Mouse (Mus musculus) adrenal gland, postnatal 4 days (tissue): Measurements from ENCODE around the gene Ublcp1. TPM values are rescaled to one million over a fixed set of nuclear protein-coding genes. Genes with fewer than 3 reads are reported as not detected.

ENCODE experiments used
- DNase-seq, 2 experiments: peaks; one replicate each; pipeline ENCODE4 v3.0.0; 2021 to 2022; ENCODE audit warnings: low spot score in 2 of 2, mixed read lengths in 2 of 2
- microRNA-seq: library from miRNA; unstranded; fragments of <30 nt; microRNA quantifications from one replicate; pipeline ENCODE4 v1.2.0, GENCODE M21; 2021
- total RNA-seq, 2 experiments: library from RNA; stranded (reverse); gene quantifications; 2 replicates each; pipeline ENCODE4 v1.2.3; 2021

Ublcp1 gene
- total RNA-seq, 2 experiments from 2014 or later = 41.4 to 46.7 TPM

DNA sequence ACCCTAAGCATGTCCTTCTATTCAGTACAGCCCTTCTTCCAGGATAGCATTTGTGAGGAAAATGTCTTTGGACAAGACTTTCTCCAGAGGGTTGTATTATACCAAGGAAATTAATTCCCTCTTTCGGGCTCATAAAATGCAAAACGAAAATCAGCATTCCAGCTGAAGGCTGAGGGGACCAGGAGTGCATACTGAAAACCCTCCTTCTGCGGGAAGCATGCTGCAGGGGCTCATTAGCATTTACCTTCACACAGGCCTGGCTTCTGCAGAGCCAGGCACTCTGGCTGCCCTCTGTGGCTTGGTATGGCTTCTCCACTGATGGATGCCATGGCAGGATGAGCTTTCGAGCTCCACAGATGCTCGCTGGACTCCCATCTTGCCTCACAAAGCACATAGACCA lies 46.3 kb downstream of the Ublcp1 start:
- no peak for DNase-seq

DNA sequence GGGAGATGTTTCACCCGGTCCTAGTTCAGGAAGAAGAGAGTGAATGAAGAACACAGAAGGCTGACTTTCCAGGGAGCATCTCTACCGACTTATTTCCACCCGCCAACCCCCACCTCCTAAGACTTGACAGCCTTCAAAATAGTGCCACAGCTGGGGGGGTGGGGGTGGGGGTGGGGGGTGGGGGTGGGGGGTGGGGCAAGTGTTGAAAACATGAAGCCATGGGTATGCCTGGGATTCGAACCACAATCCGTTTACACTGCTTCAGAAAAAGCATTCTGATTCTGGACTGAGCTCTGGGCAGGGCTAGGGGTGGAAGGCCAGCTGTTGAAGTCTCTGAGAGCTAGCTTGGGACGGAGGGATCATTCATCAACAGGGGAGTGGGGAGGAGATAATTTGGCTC lies 47.0 kb downstream of the Ublcp1 start:
- no peak for DNase-seq

DNA sequence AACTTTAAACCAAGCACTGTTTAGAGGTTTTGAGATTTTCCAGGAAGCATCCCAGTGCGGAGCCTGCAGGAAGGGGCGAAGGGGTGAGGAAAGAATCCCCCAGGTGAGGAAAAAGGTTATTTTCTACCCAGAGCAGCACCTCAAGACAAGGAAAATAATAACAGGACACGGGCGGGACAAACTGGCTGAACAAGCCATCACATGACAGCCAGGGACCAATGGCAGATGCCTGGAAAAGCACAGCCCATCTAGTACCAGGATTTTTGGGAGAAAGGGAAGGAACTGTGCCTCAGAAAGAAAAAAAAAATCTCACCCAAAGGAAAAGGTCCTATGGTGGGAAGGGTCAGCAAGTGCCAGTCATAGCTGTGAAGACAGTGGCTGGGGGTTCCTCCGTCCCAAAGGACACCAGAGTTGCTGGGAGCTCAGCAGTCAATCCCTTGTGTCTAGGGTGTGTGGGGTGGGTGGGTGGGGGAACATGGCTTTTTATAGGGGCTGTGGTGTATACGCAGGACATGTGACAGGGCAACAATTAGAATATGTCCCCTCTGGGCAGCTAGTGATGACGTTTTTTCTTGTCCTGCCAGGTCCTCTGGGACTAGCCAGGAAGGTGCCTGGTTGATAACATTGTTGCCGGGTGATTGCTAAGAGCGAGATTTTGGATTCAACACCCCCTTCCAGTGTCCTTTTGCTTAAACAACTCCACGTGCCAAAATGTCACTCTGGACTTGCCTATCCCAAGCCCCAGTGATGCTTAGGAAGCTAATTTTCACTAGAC lies 47.8 kb downstream of the Ublcp1 start:
- no peak for DNase-seq

- DNase-seq = no peak
Observed at GRCm38 (mm10) chr11:44417403-44417802, 52.9 kb downstream of the Ublcp1 start.

- DNase-seq = no peak
Observed at GRCm38 (mm10) chr11:44414605-44415004, 55.7 kb downstream of the Ublcp1 start.

DNA sequence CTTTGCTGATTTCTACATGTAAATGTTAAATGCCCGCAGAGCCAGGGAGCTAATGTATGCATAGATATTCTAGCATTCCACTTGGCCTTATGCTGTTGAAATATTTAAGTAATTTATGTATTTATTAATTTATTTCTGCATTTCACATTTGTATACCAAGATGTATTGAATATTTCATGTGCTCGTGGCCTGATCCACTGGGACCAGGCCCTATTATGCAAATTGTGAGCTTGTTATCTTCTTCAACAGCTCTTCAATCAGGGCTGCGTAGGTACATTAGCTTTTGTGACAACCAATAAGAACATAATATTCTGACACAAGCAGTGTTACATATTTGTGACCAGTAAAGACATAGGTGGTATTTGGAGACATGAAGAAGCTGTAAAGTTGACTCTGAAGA lies 56.9 kb downstream of the Ublcp1 start:
- no peak for DNase-seq

GRCm38 (mm10) chr11:44412276-44412675 lies 58.0 kb downstream of the Ublcp1 start:
- no peak for DNase-seq

GRCm38 (mm10) chr11:44410413-44410812 lies 59.9 kb downstream of the Ublcp1 start:
- DNase-seq = no peak

GRCm38 (mm10) chr11:44408626-44409025 lies 61.7 kb downstream of the Ublcp1 start:
- no peak for DNase-seq

- DNase-seq = no peak
Observed at GRCm38 (mm10) chr11:44406457-44406856, 63.8 kb downstream of the Ublcp1 start.

- no peak for DNase-seq
Observed at GRCm38 (mm10) chr11:44405961-44406360, 64.3 kb downstream of the Ublcp1 start.

DNA sequence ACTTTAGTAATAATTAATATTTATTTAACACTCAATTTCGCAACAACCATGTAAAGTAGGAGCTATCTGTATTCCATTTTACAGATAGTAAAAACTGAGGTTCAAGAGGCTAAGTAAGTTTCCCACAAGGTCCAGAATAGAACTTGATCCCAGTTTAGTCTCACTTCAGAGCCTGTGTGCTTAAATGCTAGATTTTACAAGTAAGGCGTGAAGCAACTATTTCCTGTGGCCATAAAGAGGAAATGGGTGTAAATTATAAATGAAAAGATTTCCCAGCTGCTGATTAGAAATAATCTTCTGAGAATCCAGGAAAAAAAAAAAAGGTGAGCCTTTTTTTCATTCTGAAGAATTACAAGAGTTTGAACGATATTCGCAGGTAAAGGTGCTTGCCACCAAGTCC lies 65.2 kb downstream of the Ublcp1 start:
- no peak for DNase-seq

Small RNA genes within 50 kb of the gene (microRNA-seq; reads per million reads assigned to microRNA genes)
- not detected for gene Gm22121

Other genes with a start within 250 kb of the Ublcp1 start
- gene Il12b, start 70.4 kb downstream of the Ublcp1 start, total RNA-seq = under 1 TPM in 1 of 2 experiments, not detected in 1; 0.14 TPM
- 100 to 1,000 TPM; 111 to 113 TPM for gene Rnf145, start 48.5 kb upstream of the Ublcp1 start, total RNA-seq
- 10 to 100 TPM; 32.5 to 36.8 TPM for gene Ebf1, start 146.8 kb upstream of the Ublcp1 start, total RNA-seq